Mouse (Mus musculus) kidney, adult 8-10 months (tissue): Measurements from ENCODE around the gene Gm37240.

Experiments used
- DNase-seq, 2 experiments: peaks; one replicate each; pipeline ENCODE4 v3.0.0; 2022

Gene Gm37240

DNA sequence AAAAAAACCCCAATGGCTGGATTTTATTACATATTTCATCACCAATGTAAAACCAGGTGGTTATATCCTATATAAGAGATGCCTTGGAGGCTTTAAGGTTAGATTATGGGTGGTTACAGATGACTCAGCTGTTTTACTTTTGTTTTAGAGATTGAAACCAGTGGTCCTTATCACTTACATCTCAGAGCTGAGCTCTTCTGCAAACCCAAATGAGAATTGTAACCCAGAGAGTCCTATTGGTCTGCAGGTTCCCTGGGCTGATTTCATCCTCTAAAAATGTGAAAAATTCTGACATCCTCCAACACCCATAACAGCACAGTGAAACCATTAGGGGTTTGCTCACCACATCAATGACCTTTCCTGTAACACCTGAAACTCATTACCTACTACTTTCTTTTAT lies 1078.4 kb downstream of the Gm37240 start:
- DNase-seq: no peak

DNA sequence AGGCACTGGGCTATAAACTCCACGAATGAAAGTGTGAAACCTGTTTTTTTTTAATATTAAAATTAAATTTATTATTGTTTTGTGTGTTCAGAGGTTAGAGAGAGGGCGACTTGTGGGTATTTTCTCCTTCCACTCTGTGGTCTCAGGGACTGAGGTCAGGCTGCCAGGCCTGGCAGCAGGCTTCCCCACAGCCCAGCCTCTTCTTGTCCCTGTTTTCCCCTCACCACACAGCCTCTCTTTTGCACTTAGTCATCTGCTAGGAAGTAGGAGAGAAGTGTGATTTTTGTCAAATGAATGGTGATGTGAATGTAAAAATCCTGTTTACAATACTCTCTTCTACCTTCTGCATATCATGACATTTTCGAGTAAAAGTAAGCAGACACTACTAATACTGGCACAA lies 1079.5 kb downstream of the Gm37240 start:
- no peak for DNase-seq

DNA sequence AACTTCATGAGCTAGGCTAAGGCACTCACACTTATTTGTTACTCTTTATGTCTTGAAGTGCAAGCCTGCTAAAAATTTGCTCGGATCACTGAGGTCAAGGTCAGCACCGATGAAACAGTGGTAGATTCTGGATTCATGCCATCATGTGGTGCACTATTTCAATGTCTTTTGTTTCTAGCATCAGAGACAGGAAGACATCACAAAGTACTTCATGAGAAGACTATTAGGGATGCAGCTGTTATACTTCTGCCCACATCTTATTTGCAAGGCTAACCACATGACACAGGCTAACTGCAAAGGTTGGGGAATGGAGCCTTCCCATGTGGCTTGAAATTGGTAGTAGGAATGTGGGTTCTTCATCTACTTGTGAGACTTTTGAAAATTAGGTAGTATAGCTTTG lies 1081.1 kb downstream of the Gm37240 start:
- no peak for DNase-seq

DNA sequence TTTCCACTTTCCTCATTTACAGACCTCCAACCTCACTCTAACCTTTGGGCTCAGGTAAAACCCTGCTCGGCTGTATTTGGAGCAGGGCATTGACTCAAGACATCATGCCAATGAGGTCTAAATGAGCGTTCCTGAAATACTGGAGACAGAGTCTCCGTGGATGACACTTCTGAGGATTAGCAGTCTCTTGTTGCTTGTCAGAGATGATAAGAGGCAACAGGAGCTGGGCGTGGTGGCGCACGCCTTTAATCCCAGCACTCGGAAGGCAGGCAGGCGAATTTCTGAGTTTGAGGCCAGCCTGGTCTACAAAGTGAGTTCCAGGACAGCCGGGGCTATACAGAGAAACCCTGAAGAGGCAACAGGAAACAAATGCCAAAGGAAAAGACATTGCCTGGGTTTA lies 1083.3 kb downstream of the Gm37240 start:
- DNase-seq: no peak

- no peak for DNase-seq
Measured at GRCm38 (mm10) chr3:84787914-84788313, 1099.4 kb downstream of the Gm37240 start.

GRCm38 (mm10) chr3:84776084-84776483 lies 1111.2 kb downstream of the Gm37240 start:
- no peak for DNase-seq

DNA sequence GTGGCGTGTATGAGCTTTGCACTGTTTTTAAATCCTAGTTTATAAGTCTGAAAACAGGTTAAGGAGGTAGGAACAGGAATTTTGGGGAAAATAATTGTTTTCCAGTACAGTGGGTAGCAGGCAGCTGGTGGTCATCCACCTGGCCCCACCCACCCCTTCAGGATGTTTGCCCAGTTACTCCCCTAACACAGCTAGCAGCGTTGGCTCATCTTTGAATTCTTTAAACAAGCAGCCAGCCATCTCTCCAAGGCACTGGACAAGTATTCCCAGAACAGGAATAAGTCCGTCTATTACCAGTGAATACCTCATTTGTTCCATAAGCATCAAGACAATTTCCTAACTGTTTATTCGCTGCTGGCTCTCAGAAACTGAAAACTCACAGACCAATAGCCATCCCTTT lies 1111.7 kb downstream of the Gm37240 start:
- no peak for DNase-seq

GRCm38 (mm10) chr3:84775067-84775423 lies 1112.3 kb downstream of the Gm37240 start:
- DNase-seq: peak; percentile 12 to 30

DNA sequence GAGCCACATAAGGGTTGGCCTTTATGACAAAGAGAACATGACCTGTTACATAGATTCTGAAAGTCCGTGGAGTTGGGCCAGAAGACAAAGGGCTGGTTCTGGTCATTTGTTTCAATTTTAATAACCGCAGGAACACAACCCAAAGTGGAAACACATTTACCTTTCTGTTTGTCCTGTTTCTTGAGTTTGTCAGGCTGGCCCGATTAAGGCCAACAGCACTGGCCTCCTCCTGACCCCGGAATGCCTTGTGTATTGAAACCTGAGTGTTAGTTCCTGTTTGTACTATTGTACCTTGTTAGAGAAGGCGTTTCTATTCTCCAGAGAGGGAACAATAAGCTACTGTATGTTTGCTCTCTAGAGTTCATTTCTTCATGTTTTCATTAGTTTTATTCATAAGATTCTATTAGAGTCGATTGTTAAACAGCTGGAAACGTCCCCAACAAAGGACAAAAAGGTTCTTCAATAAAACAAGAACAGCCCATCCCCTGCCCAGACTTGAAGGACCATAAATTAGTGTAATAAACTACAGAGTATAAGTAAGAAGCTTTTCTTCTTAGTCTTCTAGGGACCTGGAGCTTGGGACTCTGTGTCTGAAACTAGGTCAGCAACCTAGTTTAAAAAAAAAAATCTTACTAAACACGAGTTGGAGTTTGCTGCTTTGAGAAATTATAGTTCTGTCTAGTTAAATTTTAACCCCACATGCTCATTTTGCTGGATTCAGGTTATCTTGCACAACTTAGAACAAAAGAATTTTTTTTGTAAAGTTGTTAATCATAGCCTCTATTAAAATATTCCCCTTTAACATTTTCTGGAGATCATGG lies 1112.9 kb downstream of the Gm37240 start:
- no peak for DNase-seq

- no peak for DNase-seq
Measured at GRCm38 (mm10) chr3:84771980-84772379, 1115.3 kb downstream of the Gm37240 start.

GRCm38 (mm10) chr3:84770518-84770917 lies 1116.8 kb downstream of the Gm37240 start:
- DNase-seq: no peak

GRCm38 (mm10) chr3:84769411-84769810 lies 1117.9 kb downstream of the Gm37240 start:
- DNase-seq: no peak

GRCm38 (mm10) chr3:84768940-84769339 lies 1118.4 kb downstream of the Gm37240 start:
- no peak for DNase-seq

GRCm38 (mm10) chr3:84753816-84754215 lies 1133.5 kb downstream of the Gm37240 start:
- no peak for DNase-seq

DNA sequence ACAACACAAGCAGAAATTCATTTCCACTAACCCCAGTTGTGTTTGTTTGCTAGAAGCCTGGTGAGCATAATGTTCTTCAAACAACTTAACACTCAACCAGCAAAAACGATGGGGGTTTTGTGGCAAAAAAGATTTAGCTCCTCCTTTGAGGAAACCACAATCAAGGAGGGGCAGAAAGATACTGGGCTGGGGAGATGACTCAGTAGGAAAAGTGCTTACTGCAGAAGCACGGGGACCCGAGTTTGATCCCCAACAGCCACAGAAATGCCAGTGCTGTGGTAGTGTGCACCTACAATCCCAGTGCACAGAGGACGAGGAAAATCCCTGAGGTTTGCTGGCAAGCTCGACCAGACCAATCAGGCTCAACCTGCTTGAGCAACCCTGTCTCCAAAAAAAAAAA lies 1138.1 kb downstream of the Gm37240 start:
- no peak for DNase-seq

DNA sequence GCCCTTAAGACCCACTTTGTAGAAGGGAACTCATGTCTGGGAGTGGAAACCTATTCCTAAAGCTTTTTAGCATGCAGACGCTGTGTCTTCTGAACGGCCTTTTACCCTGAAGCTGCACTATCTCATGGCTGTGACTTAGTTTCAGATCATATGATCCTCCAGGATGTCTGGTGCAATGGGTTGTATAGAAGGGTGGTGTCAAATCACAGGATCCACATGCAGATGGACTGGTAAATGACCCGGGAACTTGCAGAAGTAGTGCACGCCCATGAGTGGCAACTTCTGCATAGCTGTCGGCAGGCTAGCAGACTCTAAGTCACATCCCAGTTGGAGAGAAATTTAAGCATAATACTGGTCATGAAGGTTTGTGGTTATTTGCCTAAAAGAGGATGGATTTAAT lies 1139.2 kb downstream of the Gm37240 start:
- DNase-seq: no peak

GRCm38 (mm10) chr3:84745537-84746189 lies 1141.7 kb downstream of the Gm37240 start:
- DNase-seq: no peak

DNA sequence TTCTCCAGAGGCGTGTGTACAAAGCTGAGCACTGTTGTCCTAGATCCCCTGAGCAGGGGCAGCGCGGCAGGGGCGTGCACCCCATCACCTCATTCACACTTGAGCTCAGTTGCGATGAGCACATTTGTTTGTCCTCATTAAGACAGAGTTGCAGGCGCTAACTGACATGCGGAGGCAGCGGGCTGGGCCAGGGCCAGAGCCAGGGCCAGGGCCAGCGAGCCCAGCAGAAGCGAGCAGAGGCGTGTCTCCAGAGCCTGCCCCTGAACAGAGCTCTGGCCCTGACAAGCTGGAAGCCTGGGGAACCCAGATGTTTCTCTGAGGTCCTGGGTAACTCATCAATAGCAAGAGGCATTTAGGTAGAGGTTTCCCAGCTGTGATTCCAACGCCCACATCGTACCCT lies 1142.6 kb downstream of the Gm37240 start:
- DNase-seq: no peak

GRCm38 (mm10) chr3:84740050-84740596 lies 1147.2 kb downstream of the Gm37240 start:
- DNase-seq: no peak

- no peak for DNase-seq
Measured at GRCm38 (mm10) chr3:84737137-84737536, 1150.2 kb downstream of the Gm37240 start.

DNA sequence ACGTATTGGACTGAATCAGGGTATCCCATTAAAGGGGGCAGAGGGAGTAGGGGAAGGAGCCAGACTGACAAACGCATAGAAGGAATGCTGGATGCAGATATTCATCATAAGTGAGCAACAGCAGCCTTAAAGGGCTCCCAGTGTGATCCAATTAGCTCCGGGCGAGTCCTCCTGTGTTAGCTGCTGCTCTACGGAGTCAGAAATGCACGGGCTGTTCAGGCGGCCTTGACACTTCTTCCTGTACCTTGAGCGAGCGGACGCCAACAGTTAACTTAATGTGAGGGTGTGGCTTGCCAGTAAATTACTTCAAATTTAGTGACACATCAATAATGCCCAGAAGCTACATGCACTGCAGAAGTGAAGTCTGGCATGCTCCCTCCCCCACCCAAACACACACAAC lies 1151.6 kb downstream of the Gm37240 start:
- no peak for DNase-seq

- no peak for DNase-seq
Measured at GRCm38 (mm10) chr3:84732516-84732915, 1154.8 kb downstream of the Gm37240 start.

GRCm38 (mm10) chr3:84732016-84732502 lies 1155.3 kb downstream of the Gm37240 start:
- no peak for DNase-seq

- no peak for DNase-seq
Measured at GRCm38 (mm10) chr3:84731403-84732015, 1155.8 kb downstream of the Gm37240 start.
